Mouse (Mus musculus) frontal cortex, postnatal 36 days (tissue): ENCODE results near the gene Nodal.

Experiments
- DNase-seq, 2 experiments: peaks; one replicate each; pipeline ENCODE4 v3.0.0; 2022; ENCODE audit warnings: low spot score in 2 of 2

Nodal gene

GRCm38 (mm10) chr10:61417672-61418071 is at the start of gene Nodal:
Gene Nodal (plus strand): TSS chr10:61417972.
- DNase-seq, result no peak

GRCm38 (mm10) chr10:61369755-61370154 is 48.0 kb upstream of the Nodal start:
- no peak for DNase-seq

- no peak for DNase-seq
Observed at GRCm38 (mm10) chr10:61370273-61370979, 47.3 kb upstream of the Nodal start.

- DNase-seq, result no peak
Observed at GRCm38 (mm10) chr10:61371884-61372584, 45.7 kb upstream of the Nodal start.

- DNase-seq, result no peak
Observed at GRCm38 (mm10) chr10:61372585-61372923, 45.2 kb upstream of the Nodal start.

GRCm38 (mm10) chr10:61374076-61374475 is 43.7 kb upstream of the Nodal start:
- no peak for DNase-seq

- DNase-seq, result no peak
Observed at GRCm38 (mm10) chr10:61374771-61375481, 42.8 kb upstream of the Nodal start.

- no peak for DNase-seq
Observed at GRCm38 (mm10) chr10:61378050-61378449, 39.7 kb upstream of the Nodal start.

- no peak for DNase-seq
Observed at GRCm38 (mm10) chr10:61378698-61379097, 39.1 kb upstream of the Nodal start.

GRCm38 (mm10) chr10:61379340-61380040 is 38.3 kb upstream of the Nodal start:
- DNase-seq, result no peak

- DNase-seq, result no peak
Observed at GRCm38 (mm10) chr10:61380186-61380585, 37.6 kb upstream of the Nodal start.

GRCm38 (mm10) chr10:61381823-61382222 is 35.9 kb upstream of the Nodal start:
- DNase-seq, result no peak

GRCm38 (mm10) chr10:61382281-61382731 is 35.5 kb upstream of the Nodal start:
- DNase-seq, result no peak

- DNase-seq, result peak; percentile 23 to 40
Observed at GRCm38 (mm10) chr10:61383021-61383714, 34.6 kb upstream of the Nodal start, which contains the start of gene Pald1. Gene Pald1 (minus strand): TSS chr10:61383530.

GRCm38 (mm10) chr10:61383715-61384047 is 34.1 kb upstream of the Nodal start:
- no peak for DNase-seq

- no peak for DNase-seq
Observed at GRCm38 (mm10) chr10:61385174-61385573, 32.6 kb upstream of the Nodal start.

GRCm38 (mm10) chr10:61386284-61386683 is 31.5 kb upstream of the Nodal start:
- no peak for DNase-seq

- DNase-seq, result no peak
Observed at GRCm38 (mm10) chr10:61389020-61389419, 28.8 kb upstream of the Nodal start.

- no peak for DNase-seq
Observed at GRCm38 (mm10) chr10:61390148-61390547, 27.6 kb upstream of the Nodal start.

GRCm38 (mm10) chr10:61392584-61392983 is 25.2 kb upstream of the Nodal start:
- no peak for DNase-seq

- DNase-seq, result no peak
Observed at GRCm38 (mm10) chr10:61394476-61395136, 23.2 kb upstream of the Nodal start.
